Mouse (Mus musculus): ENCODE data around the gene Glrx5. TPM values are rescaled to one million over a fixed set of nuclear protein-coding genes. Genes with fewer than 3 reads are reported as not detected.
A peak's percentile ranks its signal among the peaks of the same experiment; 100 is the strongest.

The Glrx5 gene
- total and polyA plus RNA-seq, 3 experiments: 38.5 to 112 (median 79.5) TPM

- TF ChIP-seq ETS1 (conservative IDR thresholded peaks at IDR 0.05; ENCODE audit: low read depth, low read length) (no peak), E2F4 (IDR thresholded peaks at IDR 0.05; ENCODE audit: insufficient replicate concordance, low read depth, low read length) (no peak), IRF4 (IDR thresholded peaks at IDR 0.05; ENCODE audit: low read depth, low read length) (peak; percentile 49; the same call in 1 of the 2 replicates), NRF1 (IDR thresholded peaks at IDR 0.05; ENCODE audit: low read depth, low read length) (0 out of 2 replicates have a peak, but pooled peaks have one; percentile 21), SIN3A (IDR thresholded peaks at IDR 0.05; ENCODE audit: low read length) (peak; percentile 41), TBP (conservative IDR thresholded peaks at IDR 0.05; ENCODE audit: low read depth, low read length) (0 out of 2 replicates have a peak, but pooled peaks have one; percentile 41), RAD21 (IDR thresholded peaks at IDR 0.05; ENCODE audit: low read depth, low read length) (no peak; the same call in 1 of the 2 replicates), JUND (conservative IDR thresholded peaks at IDR 0.05; ENCODE audit: low read depth, low read length) (no peak), CHD1 (IDR thresholded peaks at IDR 0.05; ENCODE audit: low read depth, low read length) (0 out of 2 replicates have a peak, but pooled peaks have one; percentile 41), MXI1 (IDR thresholded peaks at IDR 0.05; ENCODE audit: low read depth, low read length) (no peak)
Observed at GRCm38 (mm10) chr12:105022141-105022540, 10.3 kb upstream of the Glrx5 start (continued).

GRCm38 (mm10) chr12:105022776-105023175, 9.7 kb upstream of the Glrx5 start:
- peaks cover 21 to 51% of the 10 kb centered on the region in 2 experiments for H3K4me1 ChIP-seq (ENCODE audit: control insufficient read depth in 1 of 2, insufficient read depth in 2 of 2)
- dilution Hi-C loops (cut with MboI; ENCODE audit: extremely low pct_ligation_motif_present, extremely low pct_unique_long_range_greater_than_20kb, low sequenced_read_pairs) (no loop called here), in situ Hi-C loops (cut with MboI; ENCODE audit: low pct_ligation_motif_present, low pct_unique_long_range_greater_than_20kb, low sequenced_read_pairs) (no loop called here)
- H3K27me3 ChIP-seq (replicated peaks): no peaks in the 10 kb centered on the region
- H3K79me2 ChIP-seq (replicated peaks; ENCODE audit: control insufficient read depth, extremely low read depth, insufficient read depth, poor library complexity, severe bottlenecking): no peaks in the 10 kb centered on the region
- H3K36me3 ChIP-seq (replicated peaks in 1 of 2; ENCODE audit: control insufficient read depth in 1 of 2, insufficient read depth in 1 of 2, low read length in 1 of 2): peaks cover 0 to 2% of the 10 kb centered on the region in 2 experiments
- TF ChIP-seq USF1 (IDR thresholded peaks at IDR 0.05; ENCODE audit: low read depth, low read length) (no peak), RCOR1 (conservative IDR thresholded peaks at IDR 0.05; ENCODE audit: low read depth, low read length) (no peak; the same call in 1 of the 2 replicates), RAD21 (IDR thresholded peaks at IDR 0.05; ENCODE audit: low read depth, low read length) (no peak; the same call in 1 of the 2 replicates), ZKSCAN1 (IDR thresholded peaks at IDR 0.05; ENCODE audit: borderline replicate concordance, low read depth, low read length) (no peak), SMC3 (IDR thresholded peaks at IDR 0.05; ENCODE audit: low read depth, low read length) (peak; percentile 10), MXI1 (IDR thresholded peaks at IDR 0.05; ENCODE audit: low read depth, low read length) (no peak), ETS1 (conservative IDR thresholded peaks at IDR 0.05; ENCODE audit: low read depth, low read length) (peak; percentile 63), MAFK (IDR thresholded peaks at IDR 0.05; ENCODE audit: insufficient replicate concordance, low read length) (0 out of 2 replicates have a peak, but pooled peaks have one; percentile 24), SIN3A (IDR thresholded peaks at IDR 0.05; ENCODE audit: low read length) (0 out of 2 replicates have a peak, but pooled peaks have one; percentile 26), E2F4 (IDR thresholded peaks at IDR 0.05; ENCODE audit: insufficient replicate concordance, low read depth, low read length) (no peak), NELFE (IDR thresholded peaks at IDR 0.05; ENCODE audit: low read depth, low read length) (no peak), CHD2 (IDR thresholded peaks at IDR 0.05; ENCODE audit: low read length) (no peak), ELF1 (IDR thresholded peaks at IDR 0.05; ENCODE audit: low read depth, low read length) (no peak), MAX (IDR thresholded peaks at IDR 0.05; ENCODE audit: low read length) (no peak; the same call in 1 of the 2 replicates), TCF12 (IDR thresholded peaks at IDR 0.05; ENCODE audit: low read depth, low read length) (peak; percentile 91), HCFC1 (IDR thresholded peaks at IDR 0.05; ENCODE audit: low read depth, low read length) (no peak), KAT2A (IDR thresholded peaks at IDR 0.05; ENCODE audit: insufficient replicate concordance, low read length) (no peak), ZC3H11A (IDR thresholded peaks at IDR 0.05; ENCODE audit: low read depth, low read length) (no peak), CHD1 (IDR thresholded peaks at IDR 0.05; ENCODE audit: low read depth, low read length) (no peak), NRF1 (IDR thresholded peaks at IDR 0.05; ENCODE audit: low read depth, low read length) (no peak), POLR2AphosphoS2 (IDR thresholded peaks at IDR 0.05; ENCODE audit: low read depth, low read length) (no peak), TBP (conservative IDR thresholded peaks at IDR 0.05; ENCODE audit: low read depth, low read length) (0 out of 2 replicates have a peak, but pooled peaks have one; percentile 46), JUND (conservative IDR thresholded peaks at IDR 0.05; ENCODE audit: low read depth, low read length) (no peak), GABPA (IDR thresholded peaks at IDR 0.05; ENCODE audit: insufficient replicate concordance, low read depth, low read length) (no peak), IRF4 (IDR thresholded peaks at IDR 0.05; ENCODE audit: low read depth, low read length) (peak; percentile 56; the same call in 1 of the 2 replicates), ZNF384 (IDR thresholded peaks at IDR 0.05; ENCODE audit: low read depth, low read length) (no peak), USF2 (conservative IDR thresholded peaks at IDR 0.05; ENCODE audit: low read depth, low read length) (no peak), BHLHE40 (IDR thresholded peaks at IDR 0.05; ENCODE audit: low read depth, low read length) (peak; percentile 71), EP300 (IDR thresholded peaks at IDR 0.05; ENCODE audit: low read length) (peak; percentile 85), MEF2A (IDR thresholded peaks at IDR 0.05; ENCODE audit: borderline replicate concordance, low read depth, low read length) (peak; percentile 59; the same call in 1 of the 2 replicates), ZMIZ1 (IDR thresholded peaks at IDR 0.05; ENCODE audit: low read depth, low read length) (no peak), POLR2A (IDR thresholded peaks at IDR 0.05; ENCODE audit: low read depth, low read length) (no peak), MYC (IDR thresholded peaks at IDR 0.05; ENCODE audit: low read depth, low read length) (no peak), MAZ (IDR thresholded peaks at IDR 0.05; ENCODE audit: low read depth, low read length) (no peak)
- peaks cover 6% of the 10 kb centered on the region for H3K9me3 ChIP-seq (replicated peaks; ENCODE audit: low read length)
- H3K4me2 ChIP-seq (ENCODE audit: insufficient read depth, low read depth, poor library complexity, severe bottlenecking): peak overlapping the region; percentile 38; the same call in 1 of the 2 replicates
- peak; percentile 79 for DNase-seq (ENCODE audit: extremely low read depth)
- no peak overlapping the region for H3K9ac ChIP-seq (ENCODE audit: insufficient read depth, low read depth)
- peak overlapping the region in 2 of 3 experiments; percentile 60 to 64 for H3K4me3 ChIP-seq (replicated peaks in 1 of 3; ENCODE audit: low read depth in 2 of 3, low read length in 2 of 3, poor library complexity in 1 of 3)
- peak overlapping the region; percentile 78 for H3K27ac ChIP-seq (ENCODE audit: insufficient read depth, low read depth)

Measured in CH12.LX (cell line).